Mouse (Mus musculus) CD4-positive, CD25-positive, alpha-beta regulatory T cell (primary cell): ENCODE measurements around the gene Mpdz. TPM values are rescaled to one million over a fixed set of nuclear protein-coding genes. Genes with fewer than 3 reads are reported as not detected.

Experiments used
- polyA plus RNA-seq: library from polyadenylated mRNA; unstranded; fragments of 100-300 nt; shearing (Covaris generic); gene quantifications from one replicate; pipeline ENCODE4 v1.2.1, GENCODE M21; 2017

Mpdz gene
- 0.36 TPM for polyA plus RNA-seq

GRCm38 (mm10) chr4:81442078-81442981 lies at the start of gene Mpdz:
Gene Mpdz (minus strand): TSS chr4:81442815.

